Mouse (Mus musculus) limb, embryonic 14.5 days (tissue): ENCODE results near the gene Git2. TPM values are rescaled to one million over a fixed set of nuclear protein-coding genes. Genes with fewer than 3 reads are reported as not detected.

Experiments
- ATAC-seq: fragments of 200-750 bp; cut with Nextera tagmentation; 2 replicates; pipeline ENCODE4 v1.8.0; 2017; ENCODE audit warnings: low read depth, moderate number of reproducible peaks, moderate TSS enrichment; ENCODE audit not compliant: low FRiP score
- DNase-seq: peaks from one replicate; pipeline ENCODE4 v3.0.0-alpha.2; 2015; ENCODE audit warnings: low spot score
- H3K27ac ChIP-seq: fragments of 300-500 bp; sonication (generic); replicated peaks from 2 replicates; pipeline ENCODE4 v1.5.1; 2014; ENCODE audit warnings: low read depth, mild to moderate bottlenecking, low read length, moderate library complexity, mixed read lengths
- H3K27me3 ChIP-seq: fragments of 300-500 bp; sonication (generic); 2 replicates; pipeline ENCODE4 v1.6.1; 2014; ENCODE audit warnings: low read length, mixed read lengths; ENCODE audit not compliant: control insufficient read depth, insufficient read depth
- H3K36me3 ChIP-seq: fragments of 300-500 bp; sonication (generic); 2 replicates; pipeline ENCODE4 v1.6.1; 2014; ENCODE audit warnings: mild to moderate bottlenecking, low read length, moderate library complexity, mixed read lengths; ENCODE audit not compliant: control insufficient read depth, insufficient read depth
- H3K4me1 ChIP-seq: fragments of 300-500 bp; sonication (generic); 2 replicates; pipeline ENCODE4 v1.6.1; 2014; ENCODE audit warnings: antibody characterized with exemption, low read length, mixed read lengths; ENCODE audit not compliant: control insufficient read depth, insufficient read depth
- H3K4me2 ChIP-seq: fragments of 300-500 bp; sonication (generic); replicated peaks from 2 replicates; pipeline ENCODE4 v1.6.1; 2014; ENCODE audit warnings: low read depth, mild to moderate bottlenecking, low read length, moderate library complexity; ENCODE audit not compliant: severe bottlenecking
- H3K4me3 ChIP-seq: fragments of 300-500 bp; sonication (generic); replicated peaks from 2 replicates; pipeline ENCODE4 v1.5.1; 2014; ENCODE audit warnings: low read length
- H3K9ac ChIP-seq: fragments of 300-500 bp; sonication (generic); 2 replicates; pipeline ENCODE4 v1.6.1; 2014; ENCODE audit warnings: mild to moderate bottlenecking, low read depth, low read length, moderate library complexity; ENCODE audit not compliant: severe bottlenecking
- H3K9me3 ChIP-seq: fragments of 300-500 bp; sonication (generic); 2 replicates; pipeline ENCODE4 v1.6.1; 2016; ENCODE audit warnings: low read length; ENCODE audit not compliant: control insufficient read depth
- POLR2A ChIP-seq: fragments of 200-500 bp; IDR thresholded peaks from 2 replicates; pipeline ENCODE4 v1.8.0; 2012; ENCODE audit warnings: inconsistent platforms, mild to moderate bottlenecking, moderate library complexity, borderline replicate concordance; ENCODE audit not compliant: insufficient read depth, insufficient read length; ENCODE audit errors: extremely low read depth
- WGBS: fragments of 180-500 bp; shearing (Covaris S2); extraction: QIAGEN DNeasy Blood & Tissue Kit; methylation state at CpG from one replicate; pipeline ENCODE4 v1.1.7; 2014; 5-methylcytosine and 5-hydroxymethylcytosine counted together
- polyA plus RNA-seq, 2 experiments: library from polyadenylated mRNA; depleted of rRNA in 1 of 2; stranded (reverse) in 1 of 2; unstranded in 1 of 2; fragments of >200 nt; fragmentation: Nextera tagmentation in 1 of 2; extraction: Ambion mirVana in 1 of 2; gene quantifications; 2 replicates each; pipeline versions ENCODE4 v1.2.1 to v1.2.3; 2012 to 2014

Gene Git2
- polyA plus RNA-seq (2012; rRNA removed) (64.2 and 66.4 TPM in 2 replicates), polyA plus RNA-seq (2014; fragmentation: Nextera tagmentation; extraction: Ambion mirVana) (41.6 and 44.3 TPM in 2 replicates)

DNA sequence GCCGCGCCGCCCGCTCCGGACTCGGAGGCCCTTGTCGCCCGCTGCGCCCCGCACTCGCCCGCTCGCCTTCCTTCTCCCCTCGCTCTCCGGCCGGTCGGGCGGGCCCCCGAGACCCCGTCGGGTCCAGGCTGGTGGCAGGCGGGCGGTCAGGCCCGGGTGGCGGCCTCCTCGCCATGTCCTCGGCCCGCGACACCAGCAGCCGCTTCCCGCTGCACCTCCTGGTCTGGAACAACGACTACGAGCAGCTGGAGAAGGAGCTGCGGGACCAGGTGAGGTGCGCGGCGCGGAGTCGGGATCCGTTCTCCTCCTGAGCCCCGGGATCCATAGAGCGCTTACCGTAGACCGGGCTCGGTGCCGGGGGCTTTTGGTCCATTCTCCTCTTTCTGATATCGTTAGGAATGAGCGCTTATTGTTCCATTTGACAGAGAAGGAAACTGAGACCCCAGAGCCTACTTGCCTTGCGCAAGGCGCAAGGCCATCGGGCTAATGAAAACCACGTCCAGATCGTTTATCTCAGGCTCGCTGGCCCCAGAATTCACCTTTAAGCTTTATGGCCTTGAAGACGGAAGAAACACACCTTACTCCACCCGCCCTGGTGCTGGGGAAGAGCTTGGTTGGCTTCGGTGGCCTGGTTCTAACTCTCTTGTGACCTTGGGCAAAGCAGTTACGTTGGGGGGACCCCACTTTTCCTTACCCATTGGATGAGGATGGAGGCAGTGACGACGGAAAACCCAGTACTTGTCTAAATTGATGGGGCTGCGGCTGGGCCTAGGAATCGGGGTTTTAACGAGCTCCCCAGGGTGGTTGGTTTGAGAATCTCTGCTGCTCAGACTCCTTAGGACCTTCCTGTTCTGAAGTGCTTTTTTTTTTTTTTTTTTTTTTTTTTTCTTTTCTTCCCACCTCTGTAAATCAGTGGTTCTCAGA lies at the start of gene Git2:
Gene Git2, minus strand, starts transcription at position 462 of the 924 bp plus-strand sequence.
- Histone ChIP-seq H3K4me3 (peak within 1 kb of the TSS; percentile 98), H3K4me1 (peaks cover 6% of the 10 kb centered on the region; the same call in 1 of the 2 replicates), H3K36me3 (no peaks in the 10 kb centered on the region), H3K27ac (peak within 1 kb of the TSS; percentile 96), H3K9me3 (no peaks in the 10 kb centered on the region), H3K27me3 (no peaks in the 10 kb centered on the region), H3K9ac (peak within 1 kb of the TSS; percentile 95), H3K4me2 (peak within 1 kb of the TSS; percentile 95)
- DNase-seq (peak; percentile 14), ATAC-seq (no peak)
- under 1% methylated on average over 44 of the region's 63 CpGs for WGBS
- no peak for TF ChIP-seq POLR2A

DNA sequence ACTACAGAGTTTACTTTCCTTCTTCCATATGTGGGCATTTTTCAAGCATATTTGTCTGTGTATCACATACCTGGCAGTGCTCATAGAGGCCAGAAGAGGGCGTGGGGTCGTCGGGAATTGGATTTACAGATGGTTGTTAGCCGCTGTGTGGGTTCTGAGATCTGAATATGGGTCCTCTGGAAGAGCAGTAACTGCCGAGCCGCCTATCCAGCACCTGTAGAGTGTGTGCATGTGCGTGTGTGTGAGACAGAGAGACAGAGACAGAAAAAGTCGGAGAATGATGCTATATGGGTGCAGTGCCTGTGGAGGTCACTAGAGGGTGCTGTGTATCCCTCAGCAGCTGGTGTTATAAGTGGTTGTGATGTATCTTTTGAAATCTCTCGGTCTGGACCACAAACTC lies 48.9 kb upstream of the Git2 start:
- TF ChIP-seq POLR2A, result no peak
- peaks cover 4% of the 10 kb centered on the region for H3K4me1 ChIP-seq
- no peak overlapping the region for H3K27ac ChIP-seq
- H3K4me3 ChIP-seq, result no peak overlapping the region
- no peaks in the 10 kb centered on the region for H3K27me3 ChIP-seq
- ATAC-seq, result no peak
- 0 out of 2 replicates have a peak, but pooled peaks cover 3% of the 10 kb centered on the region for H3K36me3 ChIP-seq
- H3K4me2 ChIP-seq, result no peak overlapping the region
- peak; percentile 35 for DNase-seq
- 16% methylated on average over 9 of the region's 9 CpGs for WGBS
- no peak overlapping the region for H3K9ac ChIP-seq
- H3K9me3 ChIP-seq, result 0 out of 2 replicates have a peak, but pooled peaks cover 3% of the 10 kb centered on the region

GRCm38 (mm10) chr5:114822796-114823688 lies 47.7 kb upstream of the Git2 start, which contains the start of gene 1500011B03Rik:
1500011B03Rik (minus strand) TSS chr5:114823468.
- Histone ChIP-seq H3K9ac (peak within 1 kb of the TSS; percentile 64), H3K36me3 (0 out of 2 replicates have a peak, but pooled peaks cover 3% of the 10 kb centered on the region), H3K27ac (no peak within 1 kb of the TSS), H3K4me1 (peaks cover 4% of the 10 kb centered on the region), H3K4me2 (peak within 1 kb of the TSS; percentile 49), H3K27me3 (no peaks in the 10 kb centered on the region), H3K9me3 (0 out of 2 replicates have a peak, but pooled peaks cover 3% of the 10 kb centered on the region), H3K4me3 (peak within 1 kb of the TSS; percentile 72)
- DNase-seq (peak; percentile 89), ATAC-seq (peak; percentile 92)
- peak; percentile 86; the same call in 1 of the 2 replicates for TF ChIP-seq POLR2A
- WGBS, result 7% methylated on average over 49 of the region's 53 CpGs

GRCm38 (mm10) chr5:114818124-114818523 lies 42.8 kb upstream of the Git2 start:
- Histone ChIP-seq H3K9me3 (0 out of 2 replicates have a peak, but pooled peaks cover 8% of the 10 kb centered on the region), H3K4me3 (no peak overlapping the region), H3K9ac (no peak overlapping the region), H3K36me3 (peaks cover 8% of the 10 kb centered on the region; the same call in 1 of the 2 replicates), H3K4me2 (no peak overlapping the region), H3K27me3 (no peaks in the 10 kb centered on the region), H3K27ac (no peak overlapping the region), H3K4me1 (no peaks in the 10 kb centered on the region)
- 88% methylated on average over 9 of the region's 11 CpGs for WGBS
- no peak for DNase-seq
- no peak for TF ChIP-seq POLR2A
- ATAC-seq, result no peak
